Mouse (Mus musculus): ENCODE measurements around the gene Tmem240. TPM values are rescaled to one million over a fixed set of nuclear protein-coding genes. Genes with fewer than 3 reads are reported as not detected.
A peak's percentile ranks its signal among the peaks of the same experiment; 100 is the strongest.

Gene Tmem240
- total and polyA plus RNA-seq, 2 experiments from 2014 or later: 0.41 to 0.57 TPM

- Histone ChIP-seq H3K4me2 (ENCODE audit: low read depth, low read length) (peak overlapping the region; percentile 26), H3K4me1 (ENCODE audit: control insufficient read depth, insufficient read depth) (peaks cover 36% of the 10 kb centered on the region), H3K9ac (replicated peaks; ENCODE audit: low read depth, low read length) (peak overlapping the region; percentile 18; the same call in 1 of the 2 replicates), H3K4me3 (ENCODE audit: low read depth, low read length) (0 out of 2 replicates have a peak overlapping the region, but pooled peaks have one; percentile 6), H3K36me3 (replicated peaks; ENCODE audit: control insufficient read depth, insufficient read depth, low read length) (peaks cover 56% of the 10 kb centered on the region), H3K27me3 (ENCODE audit: control insufficient read depth, insufficient read depth, low read length) (no peaks in the 10 kb centered on the region), H3K27ac (ENCODE audit: low read depth) (peak overlapping the region; percentile 33; the same call in 1 of the 2 replicates), H3K9me3 (replicated peaks; ENCODE audit: control insufficient read depth, low read length) (no peaks in the 10 kb centered on the region)
- TF ChIP-seq CTCF (IDR thresholded peaks at IDR 0.05; ENCODE audit: low read depth) (no peak), EP300 (IDR thresholded peaks at IDR 0.05; ENCODE audit: low read depth) (no peak)
- 49% methylated on average over 12 of the region's 12 CpGs for WGBS
- ATAC-seq (ENCODE audit: insufficient read depth, low read depth) (no peak), DNase-seq (ENCODE audit: low spot score) (peak; percentile 59)
These were observed 22.4 kb downstream of the Tmem240 start for GRCm38 (mm10) chr4:155757011-155757410.

DNA sequence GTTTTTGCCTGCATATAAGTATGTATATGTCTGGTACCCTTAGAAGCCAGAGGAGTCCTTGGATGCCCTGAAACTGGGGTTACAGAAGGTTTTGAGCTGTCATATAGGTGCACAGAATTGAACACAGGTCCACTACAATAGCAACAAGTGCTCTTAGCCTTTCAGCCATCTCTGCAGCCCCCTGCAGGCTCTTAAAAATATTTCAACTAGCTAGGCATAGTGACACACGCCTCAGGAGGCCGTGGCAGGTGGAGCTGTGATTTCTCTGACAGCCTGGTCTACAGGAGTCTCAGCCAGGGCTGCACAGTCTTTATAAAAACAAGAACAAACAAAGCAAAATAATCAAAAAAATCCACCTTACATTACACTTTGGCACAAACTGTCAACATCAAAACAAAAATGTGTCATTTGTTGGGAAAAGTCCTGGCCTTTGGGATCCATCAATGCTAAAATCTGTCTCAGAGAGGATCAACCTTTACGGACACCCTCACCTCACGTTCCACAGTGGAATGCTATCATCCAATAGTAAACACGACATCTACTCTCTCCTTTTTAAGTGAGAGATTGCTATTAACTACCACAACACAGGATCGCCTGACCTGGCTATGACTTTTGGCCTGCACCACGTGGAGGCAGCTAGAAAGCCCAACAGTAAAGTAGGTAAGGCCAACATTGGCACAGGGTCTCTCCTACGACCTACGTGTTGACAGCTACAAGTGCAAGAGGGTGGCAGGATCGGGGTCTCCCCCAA is 25.4 kb downstream of the Tmem240 start:
- Histone ChIP-seq H3K27ac (ENCODE audit: low read depth) (peak overlapping the region; percentile 80), H3K27me3 (ENCODE audit: control insufficient read depth, insufficient read depth, low read length) (no peaks in the 10 kb centered on the region), H3K4me3 (ENCODE audit: low read depth, low read length) (peak overlapping the region; percentile 66), H3K4me1 (ENCODE audit: control insufficient read depth, insufficient read depth) (peaks cover 36% of the 10 kb centered on the region), H3K4me2 (ENCODE audit: low read depth, low read length) (peak overlapping the region; percentile 94), H3K9ac (replicated peaks; ENCODE audit: low read depth, low read length) (peak overlapping the region; percentile 66), H3K9me3 (replicated peaks; ENCODE audit: control insufficient read depth, low read length) (no peaks in the 10 kb centered on the region), H3K36me3 (replicated peaks; ENCODE audit: control insufficient read depth, insufficient read depth, low read length) (peaks cover 27% of the 10 kb centered on the region)
- ATAC-seq (ENCODE audit: insufficient read depth, low read depth): peak; percentile 2; the same call in 1 of the 2 replicates
- DNase-seq (ENCODE audit: low spot score): peak; percentile 49
- TF ChIP-seq CTCF (IDR thresholded peaks at IDR 0.05; ENCODE audit: low read depth) (peak; percentile 37), EP300 (IDR thresholded peaks at IDR 0.05; ENCODE audit: low read depth) (no peak)
- WGBS: 1% methylated on average over 10 of the region's 10 CpGs

DNA sequence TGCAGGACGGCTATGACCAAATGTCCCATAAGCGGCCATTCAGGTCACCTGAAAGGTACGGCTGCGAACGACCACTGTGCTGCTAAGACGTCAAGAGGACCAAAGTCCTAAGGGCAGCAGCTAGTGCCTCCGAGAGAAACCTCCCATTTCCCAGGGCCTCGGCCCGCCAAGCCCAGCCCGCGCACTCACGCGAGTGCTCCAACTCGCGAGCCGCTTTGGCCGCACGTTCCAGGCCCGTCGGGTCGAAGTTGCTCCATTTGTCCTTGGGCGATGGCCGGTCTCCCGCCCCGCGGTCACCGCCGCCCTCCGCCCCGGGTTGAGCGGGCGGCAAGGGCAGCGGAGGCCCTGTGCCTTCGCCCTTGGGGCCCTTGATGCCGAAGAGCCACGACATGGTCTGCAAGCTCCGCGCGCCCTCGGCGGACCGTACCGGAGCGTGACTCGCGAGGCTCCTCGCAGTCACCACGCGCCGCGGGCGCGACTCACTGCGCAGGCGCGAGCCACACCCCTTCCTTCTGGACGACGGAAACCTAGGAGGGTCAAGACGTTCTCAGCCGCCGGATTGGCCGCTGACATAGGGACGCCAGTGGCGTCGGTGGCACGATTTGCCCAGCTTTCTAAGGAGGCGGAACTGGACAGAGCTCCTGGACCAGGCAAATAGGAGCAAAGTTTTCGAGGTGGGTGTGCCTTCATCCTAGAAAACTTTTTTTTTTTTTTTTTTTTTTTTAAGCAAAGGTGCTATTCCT is 26.2 kb downstream of the Tmem240 start, which contains the start of gene Atad3a:
Gene Atad3a, minus strand, starts transcription at position 481 of the 743 bp plus-strand sequence.
- peaks cover 36% of the 10 kb centered on the region for H3K4me1 ChIP-seq (ENCODE audit: control insufficient read depth, insufficient read depth)
- H3K9me3 ChIP-seq (replicated peaks; ENCODE audit: control insufficient read depth, low read length): no peaks in the 10 kb centered on the region
- under 1% methylated on average over 58 of the region's 68 CpGs for WGBS
- peak within 1 kb of the TSS; percentile 66 for H3K4me3 ChIP-seq (ENCODE audit: low read depth, low read length)
- TF ChIP-seq CTCF (IDR thresholded peaks at IDR 0.05; ENCODE audit: low read depth) (no peak), EP300 (IDR thresholded peaks at IDR 0.05; ENCODE audit: low read depth) (peak; percentile 42; the same call in 1 of the 2 replicates)
- H3K9ac ChIP-seq (replicated peaks; ENCODE audit: low read depth, low read length): peak within 1 kb of the TSS; percentile 66
- peak; percentile 97 for ATAC-seq (ENCODE audit: insufficient read depth, low read depth)
- no peaks in the 10 kb centered on the region for H3K27me3 ChIP-seq (ENCODE audit: control insufficient read depth, insufficient read depth, low read length)
- H3K27ac ChIP-seq (ENCODE audit: low read depth): peak within 1 kb of the TSS; percentile 80
- peaks cover 20% of the 10 kb centered on the region for H3K36me3 ChIP-seq (replicated peaks; ENCODE audit: control insufficient read depth, insufficient read depth, low read length)
- H3K4me2 ChIP-seq (ENCODE audit: low read depth, low read length): peak within 1 kb of the TSS; percentile 94
- peak; percentile 96 for DNase-seq (ENCODE audit: low spot score)

DNA sequence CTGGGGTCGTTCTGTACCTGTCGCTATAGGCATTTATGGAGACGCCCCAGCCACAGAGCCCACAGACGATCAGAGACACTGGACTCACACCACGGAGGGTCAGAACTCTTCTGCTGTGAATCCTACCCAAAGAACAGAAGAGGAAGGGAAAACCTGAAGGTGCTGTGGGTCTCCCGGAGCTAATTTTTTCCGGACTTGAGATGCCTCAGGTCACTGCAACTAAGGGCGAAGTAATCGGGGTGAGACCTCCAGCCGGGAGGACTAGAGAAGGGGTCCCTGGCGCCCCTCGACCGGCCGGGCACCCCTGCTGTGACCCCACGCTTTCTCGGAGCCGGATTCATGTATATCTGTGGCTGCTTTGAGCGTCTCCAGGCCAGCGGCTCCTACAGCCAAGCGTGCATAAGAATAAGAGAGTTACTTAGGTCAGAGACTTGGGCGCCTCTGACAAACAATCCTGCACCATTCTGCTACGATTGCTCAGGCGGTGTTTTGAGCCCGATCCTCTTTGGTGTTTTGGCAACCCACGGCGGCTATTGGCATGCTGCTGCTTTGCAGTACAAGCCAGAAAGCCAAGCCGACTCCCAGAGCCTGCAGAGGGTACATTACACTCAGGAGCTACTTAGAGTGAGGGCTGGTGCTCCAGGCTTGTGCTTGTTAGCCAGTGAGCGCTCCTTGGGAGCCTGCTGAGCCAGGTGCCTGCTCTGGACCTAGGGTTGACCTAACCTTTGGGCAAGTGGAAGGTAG is 26.9 kb downstream of the Tmem240 start:
- Histone ChIP-seq H3K4me2 (ENCODE audit: low read depth, low read length) (peak overlapping the region; percentile 94), H3K4me3 (ENCODE audit: low read depth, low read length) (peak overlapping the region; percentile 66), H3K4me1 (ENCODE audit: control insufficient read depth, insufficient read depth) (peaks cover 36% of the 10 kb centered on the region), H3K27ac (ENCODE audit: low read depth) (peak overlapping the region; percentile 59), H3K9me3 (replicated peaks; ENCODE audit: control insufficient read depth, low read length) (no peaks in the 10 kb centered on the region), H3K27me3 (ENCODE audit: control insufficient read depth, insufficient read depth, low read length) (no peaks in the 10 kb centered on the region), H3K36me3 (replicated peaks; ENCODE audit: control insufficient read depth, insufficient read depth, low read length) (peaks cover 12% of the 10 kb centered on the region), H3K9ac (replicated peaks; ENCODE audit: low read depth, low read length) (peak overlapping the region; percentile 65)
- DNase-seq (ENCODE audit: low spot score): no peak
- ATAC-seq (ENCODE audit: insufficient read depth, low read depth): no peak
- WGBS: 2% methylated on average over 28 of the region's 28 CpGs
- TF ChIP-seq EP300 (IDR thresholded peaks at IDR 0.05; ENCODE audit: low read depth): no peak
- TF ChIP-seq CTCF (IDR thresholded peaks at IDR 0.05; ENCODE audit: low read depth): no peak

DNA sequence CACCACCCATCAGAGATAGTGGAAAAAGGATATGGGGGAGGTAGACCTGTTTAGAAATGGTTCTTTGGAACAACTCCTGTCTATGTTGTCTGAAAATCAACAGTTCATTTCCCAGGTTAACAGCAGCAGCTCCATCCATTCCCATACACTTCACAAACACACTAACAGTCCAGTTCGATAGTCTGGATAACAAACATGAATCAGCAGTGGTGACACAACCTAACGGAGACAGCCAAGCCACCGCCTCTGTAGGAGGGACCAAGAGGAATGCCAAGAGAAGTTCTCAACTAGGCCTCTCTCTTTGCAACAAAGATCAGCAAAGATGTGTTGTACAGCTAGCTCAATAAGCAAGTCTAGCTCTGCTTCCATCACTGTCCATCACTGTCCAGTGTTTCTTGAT is 27.8 kb downstream of the Tmem240 start:
- Histone ChIP-seq H3K4me2 (ENCODE audit: low read depth, low read length) (no peak overlapping the region), H3K9me3 (replicated peaks; ENCODE audit: control insufficient read depth, low read length) (no peaks in the 10 kb centered on the region)

More for the DNA sequence above, 27.8 kb downstream of the Tmem240 start:
- 72% methylated on average over 3 of the region's 3 CpGs for whole genome bisulfite sequencing
- H3K27ac ChIP-seq (ENCODE audit: low read depth): no peak overlapping the region
- ATAC-seq (ENCODE audit: insufficient read depth, low read depth): no peak
- TF ChIP-seq CTCF (IDR thresholded peaks at IDR 0.05; ENCODE audit: low read depth): no peak
- no peak for TF ChIP-seq EP300 (IDR thresholded peaks at IDR 0.05; ENCODE audit: low read depth)
- H3K4me3 ChIP-seq (ENCODE audit: low read depth, low read length): no peak overlapping the region
- DNase-seq (ENCODE audit: low spot score): no peak
- no peak overlapping the region for H3K9ac ChIP-seq (replicated peaks; ENCODE audit: low read depth, low read length)
- peaks cover 6% of the 10 kb centered on the region; the same call in 1 of the 2 replicates for H3K36me3 ChIP-seq (replicated peaks; ENCODE audit: control insufficient read depth, insufficient read depth, low read length)
- peaks cover 29% of the 10 kb centered on the region for H3K4me1 ChIP-seq (ENCODE audit: control insufficient read depth, insufficient read depth)
- no peaks in the 10 kb centered on the region for H3K27me3 ChIP-seq (ENCODE audit: control insufficient read depth, insufficient read depth, low read length)

All from heart, postnatal 0 days (tissue).